Mouse (Mus musculus) hindbrain, postnatal 0 days (tissue): ENCODE data around the gene Ppp1r18. TPM values are rescaled to one million over a fixed set of nuclear protein-coding genes. Genes with fewer than 3 reads are reported as not detected.
A peak's percentile ranks its signal among the peaks of the same experiment; 100 is the strongest.

ENCODE experiments used
- ATAC-seq: fragments of 200-750 bp; cut with Nextera tagmentation; 2 replicates; pipeline ENCODE4 v1.8.0; 2017; ENCODE audit warnings: mild to moderate bottlenecking, moderate TSS enrichment, moderate library complexity
- DNase-seq: peaks from one replicate; pipeline ENCODE4 v3.0.0-alpha.2; 2015; ENCODE audit warnings: low spot score
- H3K27ac ChIP-seq: fragments of 300-500 bp; sonication (generic); 2 replicates; pipeline ENCODE4 v1.5.1; 2014; ENCODE audit warnings: mild to moderate bottlenecking
- H3K27me3 ChIP-seq: fragments of 300-500 bp; sonication (generic); 2 replicates; pipeline ENCODE4 v1.6.1; 2014; ENCODE audit warnings: low read length, mixed read lengths; ENCODE audit not compliant: insufficient read depth
- H3K36me3 ChIP-seq: fragments of 300-500 bp; sonication (generic); 2 replicates; pipeline ENCODE4 v1.6.1; 2014; ENCODE audit warnings: low read length, mixed read lengths; ENCODE audit not compliant: insufficient read depth
- H3K4me1 ChIP-seq: fragments of 300-500 bp; sonication (generic); 2 replicates; pipeline ENCODE4 v1.6.1; 2014; ENCODE audit warnings: antibody characterized with exemption, low read length, mixed read lengths; ENCODE audit not compliant: insufficient read depth
- H3K4me2 ChIP-seq: fragments of 300-500 bp; sonication (generic); 2 replicates; pipeline ENCODE4 v1.6.1; 2014; ENCODE audit warnings: low read depth, mild to moderate bottlenecking, low read length, moderate library complexity, mixed read lengths
- H3K4me3 ChIP-seq: fragments of 300-500 bp; sonication (generic); 2 replicates; pipeline ENCODE4 v1.5.1; 2014; ENCODE audit warnings: low read length
- H3K9ac ChIP-seq: fragments of 300-500 bp; sonication (generic); replicated peaks from 2 replicates; pipeline ENCODE4 v1.6.1; 2014; ENCODE audit warnings: mild to moderate bottlenecking, low read length, moderate library complexity, mixed read lengths
- H3K9me3 ChIP-seq: fragments of 300-500 bp; sonication (generic); 2 replicates; pipeline ENCODE4 v1.6.1; 2016; ENCODE audit warnings: low read length, mixed read lengths
- CTCF ChIP-seq: IDR thresholded peaks from 2 replicates; pipeline ENCODE4 v1.5.1; 2016; ENCODE audit warnings: antibody characterized with exemption, control low read depth, low read depth
- WGBS: fragments of 180-500 bp; shearing (Covaris S2); extraction: QIAGEN DNeasy Blood & Tissue Kit; methylation state at CpG from one replicate; pipeline ENCODE4 v1.1.7; 2014; 5-methylcytosine and 5-hydroxymethylcytosine counted together
- polyA plus RNA-seq: library from polyadenylated mRNA; unstranded; fragments of >200 nt; fragmentation: Nextera tagmentation; extraction: Ambion mirVana; gene quantifications from 2 replicates; pipeline ENCODE4 v1.2.1, GENCODE M21; 2015
- total RNA-seq: library from RNA; depleted of rRNA; stranded (reverse); fragments of >200 nt; gene quantifications from 2 replicates; pipeline ENCODE4 v1.2.3, GENCODE M21; 2014

Gene Ppp1r18
- total and polyA plus RNA-seq, 2 experiments from 2014 or later: 18.4 to 34.3 TPM

DNA sequence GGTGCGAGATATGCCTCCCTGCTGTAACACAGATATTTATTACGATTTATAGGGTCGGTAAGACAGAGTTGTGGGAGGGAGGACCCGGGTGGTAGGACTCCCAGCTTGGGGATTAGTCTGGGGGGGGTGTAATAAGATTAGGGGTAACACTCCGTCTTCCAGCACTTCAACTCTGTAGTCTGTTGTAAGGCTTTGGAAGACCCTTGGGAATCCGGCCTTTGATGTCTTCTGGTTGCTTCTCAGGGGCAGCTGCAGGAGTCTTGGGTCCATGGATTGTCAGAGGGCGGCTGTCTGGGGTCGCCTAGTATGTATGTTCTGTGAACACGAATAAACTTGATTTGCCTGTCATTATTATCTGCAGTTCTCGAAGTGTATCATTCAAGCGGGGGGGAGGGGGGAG is 42.8 kb upstream of the Ppp1r18 start:
- WGBS: 2% methylated on average over 11 of the region's 11 CpGs
- ATAC-seq: no peak; the same call in 1 of the 2 replicates
- Histone ChIP-seq H3K9ac (peak overlapping the region; percentile 77), H3K4me3 (peak overlapping the region; percentile 70), H3K27me3 (no peaks in the 10 kb centered on the region), H3K27ac (peak overlapping the region; percentile 82), H3K4me2 (peak overlapping the region; percentile 91), H3K36me3 (0 out of 2 replicates have a peak, but pooled peaks cover 5% of the 10 kb centered on the region), H3K9me3 (no peaks in the 10 kb centered on the region), H3K4me1 (peaks cover 4% of the 10 kb centered on the region)
- TF ChIP-seq CTCF: no peak
- DNase-seq: peak; percentile 53

DNA sequence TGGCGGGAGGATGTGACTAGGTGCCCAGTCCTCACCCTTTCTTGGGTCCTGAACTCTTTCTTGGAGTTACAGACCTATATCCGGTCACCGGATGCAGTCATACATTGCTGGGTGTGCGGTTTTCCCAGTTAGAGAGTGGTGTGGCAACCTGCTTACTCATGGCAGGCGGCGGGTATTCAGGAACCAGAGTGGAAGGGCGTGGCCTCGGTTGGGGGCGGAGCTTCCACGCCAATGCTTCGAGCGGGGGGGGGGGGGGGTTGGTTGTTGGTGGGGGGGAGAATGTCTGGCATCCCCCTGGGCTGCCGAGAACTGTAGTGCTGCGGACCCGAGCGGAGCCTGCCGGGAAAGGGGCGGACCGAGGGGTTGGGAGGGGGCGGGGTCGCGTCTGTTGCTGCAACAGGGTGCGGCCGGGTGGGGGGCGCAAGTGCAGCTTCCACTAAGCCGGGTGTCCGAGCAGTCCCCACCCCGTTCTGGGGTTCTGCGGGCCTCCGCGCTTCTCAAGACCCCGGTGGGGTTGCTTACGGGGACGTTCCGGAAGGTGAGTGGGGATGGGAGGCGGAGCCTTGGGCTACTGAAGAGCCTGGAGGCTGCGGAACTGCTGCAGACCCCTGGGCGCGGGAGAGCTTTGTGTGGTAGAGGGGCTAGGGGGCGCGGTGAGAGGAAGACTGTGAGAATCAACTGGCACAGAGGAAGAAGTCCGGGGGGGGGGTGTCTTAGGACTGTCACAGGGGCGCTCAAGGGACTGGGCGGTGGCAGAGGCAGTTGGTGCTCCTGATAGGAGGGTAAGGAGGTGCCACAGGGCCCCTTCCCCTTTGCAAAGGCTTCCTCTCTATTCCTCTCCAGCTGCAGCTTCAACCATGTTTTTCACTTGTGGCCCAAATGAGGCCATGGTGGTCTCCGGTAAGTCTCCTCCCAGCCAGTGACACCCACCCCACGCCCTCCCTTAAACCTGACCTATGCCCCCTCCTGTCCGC is 42.1 kb upstream of the Ppp1r18 start, which contains the start of gene Flot1:
TSS of gene Flot1 (plus strand) at position 267 of the 974 bp plus-strand sequence.
- H3K27ac ChIP-seq: peak within 1 kb of the TSS; percentile 82
- TF ChIP-seq CTCF: peak; percentile 15; the same call in 1 of the 2 replicates
- peak within 1 kb of the TSS; percentile 77 for H3K9ac ChIP-seq
- 0 out of 2 replicates have a peak, but pooled peaks cover 5% of the 10 kb centered on the region for H3K36me3 ChIP-seq
- no peaks in the 10 kb centered on the region for H3K9me3 ChIP-seq
- H3K4me2 ChIP-seq: peak within 1 kb of the TSS; percentile 91
- peaks cover 4% of the 10 kb centered on the region for H3K4me1 ChIP-seq
- no peaks in the 10 kb centered on the region for H3K27me3 ChIP-seq
- WGBS: under 1% methylated on average over 39 of the region's 47 CpGs
- H3K4me3 ChIP-seq: peak within 1 kb of the TSS; percentile 70
- ATAC-seq (peak; percentile 88), DNase-seq (peak; percentile 92)

DNA sequence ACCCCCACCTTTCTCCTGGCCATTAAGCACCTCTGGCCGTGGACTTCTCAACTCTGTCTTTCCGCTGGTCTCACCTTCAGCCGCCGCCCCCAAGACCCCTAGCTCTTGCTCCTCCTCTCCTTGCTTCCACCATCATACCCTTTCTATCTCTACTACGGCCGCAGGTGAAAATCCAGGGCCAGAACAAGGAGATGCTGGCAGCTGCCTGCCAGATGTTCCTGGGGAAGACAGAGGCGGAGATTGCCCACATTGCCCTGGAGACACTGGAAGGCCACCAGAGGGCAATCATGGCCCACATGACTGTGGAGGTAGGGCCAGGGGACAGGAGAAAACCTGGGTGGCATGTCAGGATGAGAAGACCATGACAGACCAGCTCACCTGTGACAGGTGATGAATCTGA is 41.0 kb upstream of the Ppp1r18 start:
- Histone ChIP-seq H3K36me3 (0 out of 2 replicates have a peak, but pooled peaks cover 5% of the 10 kb centered on the region), H3K27me3 (no peaks in the 10 kb centered on the region), H3K4me2 (peak overlapping the region; percentile 91), H3K9me3 (no peaks in the 10 kb centered on the region), H3K27ac (0 out of 2 replicates have a peak overlapping the region, but pooled peaks have one; percentile 82), H3K4me1 (peaks cover 4% of the 10 kb centered on the region), H3K9ac (peak overlapping the region; percentile 77; the same call in 1 of the 2 replicates), H3K4me3 (peak overlapping the region; percentile 70)
- ATAC-seq (no peak), DNase-seq (no peak)
- TF ChIP-seq CTCF: peak; percentile 47
- WGBS: 69% methylated on average over 7 of the region's 7 CpGs

DNA sequence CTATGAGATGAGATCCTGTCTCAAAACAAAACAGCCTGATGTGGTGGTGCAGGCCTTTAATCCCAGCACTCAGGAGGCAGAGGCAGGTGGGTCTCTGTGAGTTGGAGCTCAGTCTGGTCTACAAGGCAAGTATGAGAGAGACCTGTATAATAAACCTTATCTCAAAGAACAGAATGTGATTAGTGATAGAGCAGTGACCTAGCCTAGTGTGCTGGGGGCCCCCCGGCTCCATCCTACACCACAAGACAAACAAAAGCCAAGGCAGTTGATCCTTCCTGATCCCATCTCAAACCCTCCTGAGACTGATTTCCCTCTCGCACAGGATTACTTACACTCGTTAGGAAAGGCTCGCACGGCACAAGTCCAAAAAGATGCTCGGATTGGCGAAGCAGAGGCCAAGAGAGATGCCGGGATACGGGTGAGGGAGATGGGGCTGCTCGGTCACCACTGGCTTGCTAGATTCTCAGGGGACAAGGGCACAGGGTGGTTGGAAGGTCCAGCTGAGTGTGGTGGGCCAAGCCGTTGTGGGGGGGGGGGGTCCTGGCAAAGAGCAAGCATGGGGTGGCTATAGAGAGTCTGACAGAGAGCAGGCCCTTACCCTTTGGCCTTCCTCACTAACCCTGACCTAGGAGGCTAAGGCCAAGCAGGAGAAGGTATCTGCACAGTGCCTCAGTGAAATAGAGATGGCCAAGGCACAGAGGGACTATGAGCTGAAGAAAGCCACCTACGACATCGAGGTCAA is 40.1 kb upstream of the Ppp1r18 start:
- H3K27ac ChIP-seq: no peak overlapping the region
- DNase-seq (no peak), ATAC-seq (no peak)
- TF ChIP-seq CTCF: no peak
- H3K4me3 ChIP-seq: no peak overlapping the region
- H3K4me1 ChIP-seq: peaks cover 4% of the 10 kb centered on the region
- no peaks in the 10 kb centered on the region for H3K27me3 ChIP-seq
- no peaks in the 10 kb centered on the region for H3K9me3 ChIP-seq
- H3K36me3 ChIP-seq: 0 out of 2 replicates have a peak, but pooled peaks cover 5% of the 10 kb centered on the region
- H3K9ac ChIP-seq: no peak overlapping the region
- WGBS: 92% methylated on average over 13 of the region's 13 CpGs
- no peak overlapping the region for H3K4me2 ChIP-seq

DNA sequence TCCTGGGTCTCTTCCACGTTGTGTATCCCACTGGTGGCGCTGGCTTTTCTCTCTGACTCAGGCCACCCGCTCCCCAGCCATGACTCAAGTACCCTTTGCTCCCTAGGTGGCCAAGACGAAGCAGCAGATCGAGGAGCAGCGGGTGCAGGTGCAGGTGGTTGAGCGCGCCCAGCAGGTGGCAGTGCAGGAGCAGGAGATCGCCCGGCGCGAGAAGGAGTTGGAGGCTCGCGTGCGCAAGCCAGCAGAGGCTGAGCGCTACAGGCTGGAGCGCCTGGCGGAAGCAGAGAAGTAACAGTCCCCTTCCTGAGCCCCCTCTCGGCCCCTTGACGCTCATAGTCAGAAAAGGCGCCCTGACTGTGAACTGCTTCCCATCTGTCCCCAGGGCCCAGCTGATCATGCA is 35.7 kb upstream of the Ppp1r18 start:
- DNase-seq (peak; percentile 87), ATAC-seq (peak; percentile 52)
- no peaks in the 10 kb centered on the region for H3K27me3 ChIP-seq
- H3K4me2 ChIP-seq: no peak overlapping the region
- TF ChIP-seq CTCF: peak; percentile 91
- WGBS: 3% methylated on average over 21 of the region's 21 CpGs
- H3K36me3 ChIP-seq: peaks cover 20% of the 10 kb centered on the region
- peaks cover under 1% of the 10 kb centered on the region; the same call in 1 of the 2 replicates for H3K4me1 ChIP-seq
- no peak overlapping the region for H3K4me3 ChIP-seq
- no peaks in the 10 kb centered on the region for H3K9me3 ChIP-seq
- no peak overlapping the region for H3K9ac ChIP-seq
- H3K27ac ChIP-seq: no peak overlapping the region
